In the genomic region with DNA sequence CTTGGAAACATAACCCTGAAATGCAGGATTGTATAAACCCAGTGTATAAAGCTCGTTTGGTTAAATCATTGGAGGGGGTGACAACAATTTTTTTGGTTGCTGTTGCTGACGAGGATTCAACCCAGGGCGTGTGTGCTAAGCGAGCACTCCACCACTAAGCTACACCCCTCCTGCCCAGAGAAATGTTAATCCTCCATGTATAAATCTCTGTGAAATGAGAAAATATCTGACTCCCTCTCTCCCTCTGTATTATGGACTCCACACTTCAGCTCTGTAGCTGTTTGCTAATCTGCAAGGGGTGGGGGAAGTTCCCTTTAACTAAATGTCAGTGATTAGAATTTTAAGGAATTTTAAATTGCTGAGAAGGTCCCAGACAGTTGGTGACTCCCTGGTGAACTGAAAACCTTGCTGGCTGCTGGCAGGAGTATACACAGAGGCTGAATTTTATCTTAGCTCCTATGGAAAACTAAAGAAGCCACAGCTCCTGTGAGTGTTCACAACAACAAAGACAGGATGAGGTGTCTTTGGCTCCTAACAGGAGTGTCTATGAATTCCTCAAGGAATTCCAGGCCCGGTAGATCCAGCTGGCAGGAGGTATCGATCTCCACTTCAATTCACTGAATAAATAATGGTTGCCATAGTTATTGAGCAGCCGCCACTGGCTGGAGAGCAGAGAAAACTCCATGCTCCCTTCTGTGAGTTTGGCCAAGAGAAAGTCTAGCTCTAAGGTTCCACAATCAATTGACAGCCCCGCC, we compare ENCODE assay signal across 21 mouse cellular contexts. TPM values are rescaled to one million over a fixed set of nuclear protein-coding genes. Genes with fewer than 3 reads are reported as not detected.
DNase-seq lines count a peak whose midpoint lies in the region; ATAC-seq lines count a peak whose summit lies in the region.
"Had no signal": no experiment of that assay in that cellular context is flagged by ENCODE, and none has a peak within 500 bp of the region (broad histone marks: within the 10 kb centered on the region; RNA-seq: fewer than 3 reads in every experiment).

No protein-coding gene starts in this region.

- no peak overlapping the region for H3K4me2 ChIP-seq in hindbrain, embryonic 13.5 days
- H3K4me2 ChIP-seq in hindbrain, embryonic 12.5 days (replicated peaks), result no peak overlapping the region
- H3K4me2 ChIP-seq in forebrain, embryonic 11.5 days (ENCODE audit: low read depth, low read length, severe bottlenecking), result no peak overlapping the region
- no peak overlapping the region for H3K4me2 ChIP-seq in forebrain, embryonic 15.5 days (replicated peaks)
- H3K4me2 ChIP-seq in midbrain, embryonic 13.5 days (replicated peaks), result no peak overlapping the region
- H3K4me2 ChIP-seq: heart, embryonic 12.5 days; limb, embryonic 12.5 days; liver, embryonic 12.5 days; stomach, embryonic 15.5 days had no signal

- ATAC-seq in hindbrain, embryonic 13.5 days (ENCODE audit: low FRiP score), result 0 out of 2 replicates have a peak, but pooled peaks have one; percentile 32
- ATAC-seq in hindbrain, embryonic 12.5 days (ENCODE audit: low FRiP score), result no peak
- ATAC-seq in forebrain, embryonic 11.5 days (replicated peaks; ENCODE audit: low FRiP score), result 0 out of 2 replicates have a peak, but pooled peaks have one; percentile 18
- peak; percentile 38; the same call in 1 of the 2 replicates for ATAC-seq in forebrain, embryonic 15.5 days (replicated peaks)
- peak; percentile 77 for ATAC-seq in midbrain, embryonic 13.5 days
- ATAC-seq: intestine, embryonic 16.5 days; liver, embryonic 12.5 days had no signal

- WGBS in hindbrain, embryonic 13.5 days, result 51% methylated on average over 8 of the region's 8 CpGs
- 60% methylated on average over 8 of the region's 8 CpGs for WGBS in hindbrain, embryonic 12.5 days
- 44% methylated on average over 8 of the region's 8 CpGs for WGBS in forebrain, embryonic 11.5 days
- 31% methylated on average over 8 of the region's 8 CpGs for WGBS in forebrain, embryonic 15.5 days
- 32% methylated on average over 8 of the region's 8 CpGs for whole genome bisulfite sequencing in midbrain, embryonic 13.5 days

- no peak for DNase-seq in forebrain, embryonic 11.5 days (ENCODE audit: low spot score)
- no peak for DNase-seq in layer of hippocampus, adult 18-20 months (ENCODE audit: low spot score in 2 of 2)
- DNase-seq in gastrocnemius, adult 8-10 months (ENCODE audit: low spot score in 2 of 2), result no peak
- no peak for DNase-seq in heart, adult 9 months (ENCODE audit: low spot score in 2 of 2)
- DNase-seq: adrenal gland, postnatal 14 days; cerebellum, adult 18-20 months; heart, postnatal 14 days; kidney, postnatal 36 days; lung, adult 2 months; thymus, adult 2 months had no signal

- no peak overlapping the region for H3K4me3 ChIP-seq in hindbrain, embryonic 13.5 days
- H3K4me3 ChIP-seq in hindbrain, embryonic 12.5 days, result no peak overlapping the region
- H3K4me3 ChIP-seq in forebrain, embryonic 11.5 days (ENCODE audit: low read depth, low read length), result no peak overlapping the region
- H3K4me3 ChIP-seq in forebrain, embryonic 15.5 days, result no peak overlapping the region
- no peak overlapping the region for H3K4me3 ChIP-seq in midbrain, embryonic 13.5 days (replicated peaks)
- H3K4me3 ChIP-seq: heart, embryonic 12.5 days; limb, embryonic 12.5 days; liver, embryonic 12.5 days; megakaryocyte, embryonic 14.5 days; myocyte; stomach, embryonic 15.5 days had no signal

- no peak overlapping the region for H3K27ac ChIP-seq in hindbrain, embryonic 13.5 days
- no peak overlapping the region for H3K27ac ChIP-seq in hindbrain, embryonic 12.5 days
- 0 out of 2 replicates have a peak overlapping the region, but pooled peaks have one; percentile 18 for H3K27ac ChIP-seq in forebrain, embryonic 11.5 days (ENCODE audit: low read depth, low read length)
- peak overlapping the region; percentile 18; the same call in 1 of the 2 replicates for H3K27ac ChIP-seq in forebrain, embryonic 15.5 days (replicated peaks)
- peak overlapping the region; percentile 63 for H3K27ac ChIP-seq in midbrain, embryonic 13.5 days
- H3K27ac ChIP-seq: limb, embryonic 12.5 days; liver, embryonic 12.5 days; stomach, embryonic 15.5 days had no signal

- H3K27me3 ChIP-seq in hindbrain, embryonic 13.5 days, result peaks cover 4% of the 10 kb centered on the region; the same call in 1 of the 2 replicates
- H3K27me3 ChIP-seq in hindbrain, embryonic 12.5 days, result no peaks in the 10 kb centered on the region
- H3K27me3 ChIP-seq in forebrain, embryonic 11.5 days (ENCODE audit: control insufficient read depth, insufficient read depth, low read length), result no peaks in the 10 kb centered on the region
- no peaks in the 10 kb centered on the region for H3K27me3 ChIP-seq in forebrain, embryonic 15.5 days
- no peaks in the 10 kb centered on the region; the same call in 1 of the 2 replicates for H3K27me3 ChIP-seq in midbrain, embryonic 13.5 days
- H3K27me3 ChIP-seq: heart, embryonic 12.5 days; limb, embryonic 12.5 days; stomach, embryonic 15.5 days had no signal

- H3K36me3 ChIP-seq in hindbrain, embryonic 13.5 days, result no peaks in the 10 kb centered on the region
- H3K36me3 ChIP-seq in hindbrain, embryonic 12.5 days, result no peaks in the 10 kb centered on the region
- H3K36me3 ChIP-seq in forebrain, embryonic 11.5 days (ENCODE audit: control insufficient read depth, insufficient read depth, low read length), result no peaks in the 10 kb centered on the region
- no peaks in the 10 kb centered on the region for H3K36me3 ChIP-seq in forebrain, embryonic 15.5 days
- H3K36me3 ChIP-seq in midbrain, embryonic 13.5 days, result no peaks in the 10 kb centered on the region
- H3K36me3 ChIP-seq: heart, embryonic 12.5 days; limb, embryonic 12.5 days; liver, embryonic 12.5 days; stomach, embryonic 15.5 days had no signal

- H3K4me1 ChIP-seq in hindbrain, embryonic 13.5 days (replicated peaks), result peaks cover 17% of the 10 kb centered on the region
- peaks cover 16% of the 10 kb centered on the region for H3K4me1 ChIP-seq in hindbrain, embryonic 12.5 days
- peaks cover 3% of the 10 kb centered on the region; the same call in 1 of the 2 replicates for H3K4me1 ChIP-seq in forebrain, embryonic 11.5 days (replicated peaks; ENCODE audit: control insufficient read depth, insufficient read depth, low read length)
- H3K4me1 ChIP-seq in forebrain, embryonic 15.5 days, result peaks cover 8% of the 10 kb centered on the region; the same call in 1 of the 2 replicates
- H3K4me1 ChIP-seq in midbrain, embryonic 13.5 days (replicated peaks), result peaks cover 21% of the 10 kb centered on the region

- no peaks in the 10 kb centered on the region for H3K9me3 ChIP-seq in hindbrain, embryonic 13.5 days
- no peaks in the 10 kb centered on the region for H3K9me3 ChIP-seq in hindbrain, embryonic 12.5 days (replicated peaks)
- H3K9me3 ChIP-seq in forebrain, embryonic 11.5 days (ENCODE audit: control insufficient read depth, low read length), result no peaks in the 10 kb centered on the region
- H3K9me3 ChIP-seq in forebrain, embryonic 15.5 days, result no peaks in the 10 kb centered on the region
- H3K9me3 ChIP-seq in midbrain, embryonic 13.5 days, result no peaks in the 10 kb centered on the region
- H3K9me3 ChIP-seq: heart, embryonic 12.5 days; limb, embryonic 12.5 days; liver, embryonic 12.5 days; megakaryocyte, embryonic 14.5 days; stomach, embryonic 15.5 days had no signal

- no peak overlapping the region for H3K9ac ChIP-seq in hindbrain, embryonic 13.5 days
- H3K9ac ChIP-seq in hindbrain, embryonic 12.5 days, result no peak overlapping the region
- no peak overlapping the region for H3K9ac ChIP-seq in forebrain, embryonic 11.5 days (ENCODE audit: low read length)
- H3K9ac ChIP-seq in forebrain, embryonic 15.5 days (replicated peaks), result no peak overlapping the region
- no peak overlapping the region for H3K9ac ChIP-seq in midbrain, embryonic 13.5 days (replicated peaks)
- H3K9ac ChIP-seq: heart, embryonic 12.5 days; limb, embryonic 12.5 days; liver, embryonic 12.5 days; stomach, embryonic 15.5 days had no signal

RNA-seq across cellular contexts. Expression of a gene that starts 34.5 kb away (rescaled TPM):
- polyA plus RNA-seq in hindbrain, embryonic 13.5 days (2015; fragmentation: Nextera tagmentation; extraction: Ambion mirVana), result 1.8 and 2.4 TPM in 2 replicates
- polyA plus RNA-seq in hindbrain, embryonic 12.5 days (2016; fragmentation: Nextera tagmentation; extraction: Ambion mirVana), result 2.0 TPM in 2 replicates
- 0.31 and 0.71 TPM in 2 replicates for polyA plus RNA-seq in forebrain, embryonic 11.5 days (2014; fragmentation: Nextera tagmentation; extraction: Ambion mirVana)
- polyA plus RNA-seq in forebrain, embryonic 15.5 days (2015; fragmentation: Nextera tagmentation; extraction: Ambion mirVana), result 7.2 and 8.2 TPM in 2 replicates
- polyA plus RNA-seq in midbrain, embryonic 13.5 days (2015; fragmentation: Nextera tagmentation; extraction: Ambion mirVana), result 1.4 TPM in 2 replicates
- 10 to 100 TPM; 61.0 to 87.4 TPM for total RNA-seq in layer of hippocampus, adult 18-20 months (2021)
- total RNA-seq in gastrocnemius, adult 8-10 months (2022), result 10 to 100 TPM in 2 of 4 experiments, 1 to 10 TPM in 2; 4.8 to 25.3 (median 10.3) TPM
- polyA plus RNA-seq: liver, embryonic 12.5 days had no signal

RNA-seq across cellular contexts. Expression of a gene that starts 45.3 kb away (rescaled TPM):
- 23.3 and 23.9 TPM in 2 replicates for polyA plus RNA-seq in hindbrain, embryonic 13.5 days (2015; fragmentation: Nextera tagmentation; extraction: Ambion mirVana)
- 29.5 and 30.4 TPM in 2 replicates for polyA plus RNA-seq in hindbrain, embryonic 12.5 days (2016; fragmentation: Nextera tagmentation; extraction: Ambion mirVana)
- 24.9 and 29.9 TPM in 2 replicates for polyA plus RNA-seq in forebrain, embryonic 11.5 days (2014; fragmentation: Nextera tagmentation; extraction: Ambion mirVana)
- polyA plus RNA-seq in forebrain, embryonic 15.5 days (2015; fragmentation: Nextera tagmentation; extraction: Ambion mirVana), result 19.1 and 20.5 TPM in 2 replicates
- polyA plus RNA-seq in midbrain, embryonic 13.5 days (2015; fragmentation: Nextera tagmentation; extraction: Ambion mirVana), result 20.3 and 22.0 TPM in 2 replicates
- 10 to 100 TPM; 18.2 to 19.2 TPM for total RNA-seq in layer of hippocampus, adult 18-20 months (2021)
- 10 to 100 TPM; 24.4 to 26.2 (median 24.8) TPM for total RNA-seq in gastrocnemius, adult 8-10 months (2022)

Comparison
In these comparisons a context has a peak if more than half of its experiments do, and no peak if none do; other contexts are left out.
1. H3K27ac ChIP-seq: peak in forebrain, embryonic 11.5 days (single experiment), forebrain, embryonic 15.5 days (single experiment) and midbrain, embryonic 13.5 days (single experiment); none in hindbrain, embryonic 13.5 days (single experiment) and hindbrain, embryonic 12.5 days (single experiment).